Mouse (Mus musculus) B cell, adult 62 days (primary cell): ENCODE results near the gene Zfp933. TPM values are rescaled to one million over a fixed set of nuclear protein-coding genes. Genes with fewer than 3 reads are reported as not detected.

Experiments
- total RNA-seq: library from RNA; stranded (reverse); gene quantifications from 4 replicates; pipeline ENCODE4 v1.2.4, GENCODE M21; 2023

The Zfp933 gene
- total RNA-seq = 9.1 to 13.8 TPM (median 11.4 TPM) in 4 replicates

DNA sequence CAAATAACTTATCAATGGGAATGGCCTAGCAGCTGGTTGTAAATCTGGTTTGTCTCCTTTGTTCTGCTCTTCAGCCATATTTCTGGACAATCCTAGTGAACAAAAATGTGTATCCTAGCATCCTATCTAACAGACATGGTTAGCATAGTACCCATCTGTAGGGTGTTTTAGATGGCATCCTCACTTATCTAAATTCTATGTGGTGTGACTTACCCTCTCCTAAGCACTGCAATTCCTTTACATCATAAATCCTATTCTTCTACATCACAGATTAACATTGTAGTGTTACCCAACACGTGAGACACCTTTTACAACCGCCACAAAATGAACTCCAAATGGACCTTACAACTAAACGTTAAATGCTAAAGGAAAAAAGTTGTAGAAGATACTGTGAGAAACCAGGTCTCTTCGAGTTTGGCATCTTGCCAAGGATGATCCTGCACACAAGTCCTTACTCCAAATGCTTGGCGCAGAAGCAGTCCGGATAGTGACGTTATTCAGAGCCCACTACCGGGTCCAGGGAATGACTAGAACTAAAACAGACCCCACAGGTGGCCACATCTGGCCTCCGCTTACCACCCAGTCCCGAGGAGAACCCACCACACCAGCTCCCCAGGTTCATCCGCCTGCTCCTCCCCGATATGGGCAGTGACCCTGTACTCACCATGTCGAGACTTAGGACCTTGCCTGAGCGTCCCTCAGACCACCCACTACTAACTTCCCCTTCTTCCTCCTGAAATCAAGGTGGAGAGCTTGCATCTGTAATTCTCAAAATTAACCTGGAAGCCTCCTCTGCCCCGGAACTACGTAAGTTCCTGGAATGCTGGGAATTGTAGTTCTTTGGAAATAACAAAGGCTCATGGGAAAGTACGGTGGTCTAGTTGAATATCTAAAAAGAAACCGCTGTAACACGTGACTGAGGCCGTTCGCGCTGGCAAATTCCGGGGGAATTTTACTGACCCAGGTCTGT lies at the start of gene Zfp933:
TSS of gene Zfp933 (minus strand) at position 753 of the 970 bp plus-strand sequence.

DNA sequence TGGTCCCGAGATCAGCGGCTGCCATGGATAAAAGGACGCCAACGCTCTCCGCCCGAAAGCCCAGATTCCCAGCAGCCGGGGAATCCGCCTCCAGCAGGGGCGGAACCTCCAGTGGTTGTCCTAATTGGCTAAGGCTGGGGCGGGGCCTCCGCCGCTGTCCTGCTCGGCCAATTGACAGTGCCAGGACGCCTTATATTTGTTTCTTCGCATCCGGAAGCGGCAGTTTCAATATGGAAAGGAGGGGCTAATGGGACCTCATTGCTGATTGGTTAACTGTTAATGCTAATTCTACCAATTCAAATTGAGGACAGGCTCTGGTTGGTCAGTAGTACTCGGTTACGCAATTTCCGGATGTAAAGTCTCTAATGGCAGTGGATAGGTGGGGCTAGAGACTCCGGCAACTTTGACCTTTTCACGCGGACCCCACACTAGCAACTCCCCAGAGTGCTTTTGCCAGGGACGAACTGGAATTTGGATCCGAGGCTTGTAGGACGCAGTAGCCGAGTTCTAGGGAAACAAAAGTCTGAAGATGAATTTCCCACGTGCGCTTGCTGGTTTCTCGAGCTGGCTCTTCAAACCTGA lies 20.4 kb upstream of the Zfp933 start, which contains the start of the genes Miip and Fv1:
TSS of gene Miip (minus strand) at position 367 of the 582 bp plus-strand sequence.
TSS of gene Fv1 (plus strand) at position 530 of the 582 bp plus-strand sequence.

DNA sequence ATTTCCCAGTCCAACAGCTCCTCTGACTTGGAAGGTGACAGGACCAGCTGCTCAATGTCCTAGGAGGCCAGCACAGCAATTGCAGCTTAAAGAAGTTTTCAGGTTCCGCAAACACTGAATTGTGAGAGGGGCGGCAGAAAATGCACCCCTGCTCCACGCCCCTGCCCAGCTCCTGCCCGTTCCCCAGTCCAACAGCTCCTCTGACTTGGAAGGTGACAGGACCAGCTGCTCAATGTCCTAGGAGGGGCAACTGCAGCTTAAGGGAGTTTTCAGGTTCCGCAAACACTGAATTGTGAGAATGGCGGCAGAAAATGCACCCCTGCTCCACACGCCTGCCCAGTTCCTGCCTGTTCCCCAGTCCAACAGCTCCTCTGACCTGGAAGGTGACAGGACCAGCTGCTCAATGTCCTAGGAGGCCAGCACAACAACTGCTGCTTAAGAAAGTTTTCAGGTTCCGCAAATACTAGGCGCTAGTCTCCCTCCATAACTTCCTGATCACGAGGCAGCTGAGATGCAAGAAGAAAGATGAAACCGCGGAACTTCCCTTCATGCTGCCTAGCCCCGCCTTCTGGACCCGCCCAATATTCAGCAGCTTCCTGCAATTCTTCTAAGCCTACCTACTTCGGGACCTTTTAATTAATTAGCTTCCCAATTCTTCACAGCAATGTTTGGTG lies 38.7 kb downstream of the Zfp933 start, which contains the start of gene Zfp984:
TSS of gene Zfp984 (minus strand) at position 497 of the 674 bp plus-strand sequence.

Other genes with a start within 250 kb of the Zfp933 start
- 0.53 to 0.66 TPM in 2 of 4 replicates, not detected in the others for gene Zfp979, start 205.9 kb downstream of the Zfp933 start, total RNA-seq
- 0.61 to 1.2 TPM (median 0.76 TPM) in 4 replicates for gene Zfp534, start 145.8 kb downstream of the Zfp933 start, total RNA-seq
- 11.2 to 14.2 TPM (median 12.9 TPM) in 4 replicates for gene Zfp984, start 38.6 kb downstream of the Zfp933 start, total RNA-seq
- 34.3 to 43.6 TPM (median 39.2 TPM) in 4 replicates for gene Miip, start 20.4 kb upstream of the Zfp933 start, total RNA-seq
- gene Fv1, start 20.6 kb upstream of the Zfp933 start, total RNA-seq = 7.0 to 10.8 TPM (median 9.5 TPM) in 4 replicates
- 46.8 to 60.2 TPM (median 49.2 TPM) in 4 replicates for gene Mfn2, start 56.3 kb upstream of the Zfp933 start, total RNA-seq
- 3.3 to 6.2 TPM (median 5.4 TPM) in 4 replicates for gene Plod1, start 88.4 kb upstream of the Zfp933 start, total RNA-seq
- gene 2510039O18Rik, start 92.5 kb upstream of the Zfp933 start, total RNA-seq = 62.2 to 65.8 TPM (median 64.3 TPM) in 4 replicates
- gene Nppb, start 137.4 kb upstream of the Zfp933 start, total RNA-seq = not detected in 4 replicates
- not detected in 4 replicates for gene Nppa, start 152.4 kb upstream of the Zfp933 start, total RNA-seq
- gene Clcn6, start 190.5 kb upstream of the Zfp933 start, total RNA-seq = 40.9 to 48.8 TPM (median 45.8 TPM) in 4 replicates
- 14.3 to 18.7 TPM (median 16.4 TPM) in 4 replicates for gene Mthfr, start 190.7 kb upstream of the Zfp933 start, total RNA-seq
- gene Agtrap, start 239.7 kb upstream of the Zfp933 start, total RNA-seq = 9.0 to 14.2 TPM (median 11.7 TPM) in 4 replicates